Mouse (Mus musculus) liver, adult (tissue): ENCODE results near the gene Wfdc15a.

Experiments
- GATA4 ChIP-seq: IDR thresholded peaks from 2 replicates; pipeline ENCODE4 v1.6.1; 2014; ENCODE audit warnings: mild to moderate bottlenecking, low read length; ENCODE audit not compliant: insufficient replicate concordance

The Wfdc15a gene

GRCm38 (mm10) chr2:164199626-164200327 lies at the start of gene Wfdc15a:
Wfdc15a (minus strand) TSS chr2:164200130.
- no peak for TF ChIP-seq GATA4

DNA sequence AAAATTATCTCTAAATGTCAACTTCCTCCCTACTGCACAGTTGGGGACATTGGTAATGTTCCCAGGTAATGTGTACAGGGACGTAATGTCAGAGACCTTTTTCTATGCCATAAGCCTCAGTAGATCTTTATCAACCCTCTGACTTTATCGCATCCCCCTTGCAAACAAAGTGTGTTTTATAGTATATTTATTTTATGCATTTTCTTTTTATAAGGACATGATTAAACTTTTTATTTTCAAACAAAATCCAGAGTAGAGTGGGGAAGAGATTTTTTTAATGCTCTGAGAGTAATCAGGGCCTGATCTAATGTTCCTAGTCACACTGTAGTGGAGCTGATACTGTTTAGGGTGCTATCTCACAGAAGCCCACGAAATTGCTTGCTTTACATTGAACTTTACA lies 38.4 kb upstream of the Wfdc15a start, which contains the start of gene Svs2:
Gene Svs2, minus strand, starts transcription at position 101 of the 400 bp plus-strand sequence.
- no peak for TF ChIP-seq GATA4

DNA sequence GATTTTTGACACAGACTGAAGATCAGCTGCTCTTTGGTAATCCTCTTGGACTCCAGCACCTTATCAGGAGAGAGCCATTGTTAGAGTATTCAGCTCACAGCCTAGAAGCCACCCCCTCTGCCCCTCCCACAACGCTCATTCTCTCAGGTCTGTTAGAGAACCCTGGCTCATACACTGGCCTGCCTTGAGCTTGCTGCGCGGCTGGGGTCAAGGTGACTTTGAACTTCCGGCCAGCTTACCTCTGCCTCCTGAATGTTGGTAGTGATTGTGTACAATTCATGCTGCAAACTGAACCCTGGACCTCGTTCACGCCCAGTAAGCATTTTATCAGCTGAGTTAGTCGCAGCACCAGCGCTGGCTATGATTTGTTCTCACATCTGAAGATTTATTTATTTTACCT lies 32.7 kb upstream of the Wfdc15a start:
- TF ChIP-seq GATA4 = no peak

DNA sequence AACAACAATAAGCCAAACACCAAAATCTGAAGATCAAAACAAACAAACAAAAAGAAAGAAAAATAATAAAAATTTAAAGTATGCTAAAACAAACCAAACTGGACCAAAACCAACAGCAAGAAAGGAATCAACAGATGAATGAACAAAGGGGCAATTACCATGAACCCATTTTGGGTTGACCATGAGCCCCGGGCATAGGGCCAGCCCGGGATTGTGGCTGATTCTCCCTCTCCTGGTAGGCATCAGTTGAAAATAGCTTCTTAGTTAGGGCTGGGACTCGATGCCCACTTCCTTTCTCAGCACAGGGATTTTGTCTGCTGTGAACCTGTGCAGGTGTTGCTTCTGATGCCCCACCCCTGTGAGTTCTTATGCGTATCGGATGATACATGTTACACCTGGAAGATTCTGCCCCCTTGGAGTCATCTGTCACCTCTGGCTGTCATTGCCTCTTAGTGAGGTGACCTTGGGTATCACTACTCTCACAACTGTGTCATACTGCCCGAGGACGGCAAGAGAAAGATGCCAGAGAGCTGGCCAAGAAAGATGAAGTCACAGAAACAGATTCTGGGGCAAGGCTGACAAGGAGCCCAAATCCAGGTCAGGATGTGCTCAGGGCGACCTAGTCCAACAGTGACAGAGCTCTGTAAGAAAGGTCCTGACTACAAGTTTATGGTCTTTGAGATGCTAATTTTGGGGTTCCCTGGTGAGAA lies 28.6 kb upstream of the Wfdc15a start:
- TF ChIP-seq GATA4 = no peak

DNA sequence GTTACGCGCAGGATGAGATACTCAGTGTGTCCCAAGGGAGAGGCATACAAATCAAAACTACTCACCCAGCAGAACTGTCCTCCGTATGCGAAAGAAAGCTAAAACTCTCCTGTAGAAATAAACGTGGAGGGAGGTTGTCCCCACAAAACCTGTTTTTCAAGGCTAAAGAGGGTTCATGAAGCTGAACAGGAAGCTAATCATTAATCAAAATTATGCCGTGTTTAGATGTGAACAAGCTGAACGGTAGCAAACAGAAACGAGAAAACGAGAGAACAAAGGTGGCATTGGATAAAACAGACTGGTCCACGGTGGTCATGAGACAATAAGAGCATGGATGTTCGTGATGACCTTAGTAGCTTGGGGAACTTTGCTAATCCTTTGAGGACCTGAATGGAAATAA lies 21.6 kb upstream of the Wfdc15a start, which contains the start of gene Wfdc15b:
Gene Wfdc15b, minus strand, starts transcription at position 139 of the 400 bp plus-strand sequence.
- no peak for TF ChIP-seq GATA4

GRCm38 (mm10) chr2:164219295-164219694 lies 19.4 kb upstream of the Wfdc15a start:
- TF ChIP-seq GATA4 = no peak

GRCm38 (mm10) chr2:164212711-164213110 lies 12.8 kb upstream of the Wfdc15a start:
- TF ChIP-seq GATA4 = no peak

DNA sequence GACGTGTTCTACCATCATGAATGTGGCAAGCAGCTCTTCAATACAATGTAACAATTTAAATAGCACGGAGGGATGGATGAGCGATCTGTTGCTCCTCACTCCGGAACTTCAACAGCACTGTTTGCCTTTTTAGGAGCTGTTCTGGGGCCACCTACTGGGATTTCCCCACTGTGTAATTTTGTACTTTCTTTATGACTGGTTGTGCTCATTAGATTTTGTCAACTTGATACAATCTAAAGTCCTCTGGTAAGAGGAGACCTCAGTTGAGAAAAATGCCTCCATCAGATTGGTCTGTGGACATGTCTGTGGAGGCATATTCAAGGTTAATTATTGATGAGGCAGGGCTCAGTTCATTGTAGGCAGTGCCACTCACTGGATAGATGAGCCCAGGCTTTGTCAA lies 11.0 kb upstream of the Wfdc15a start:
- no peak for TF ChIP-seq GATA4

GRCm38 (mm10) chr2:164206676-164207075 lies 6.7 kb upstream of the Wfdc15a start:
- TF ChIP-seq GATA4 = no peak

GRCm38 (mm10) chr2:164196700-164196990 lies 3.3 kb downstream of the Wfdc15a start:
- TF ChIP-seq GATA4 = no peak

GRCm38 (mm10) chr2:164195971-164196699 lies 3.8 kb downstream of the Wfdc15a start:
- TF ChIP-seq GATA4 = no peak

DNA sequence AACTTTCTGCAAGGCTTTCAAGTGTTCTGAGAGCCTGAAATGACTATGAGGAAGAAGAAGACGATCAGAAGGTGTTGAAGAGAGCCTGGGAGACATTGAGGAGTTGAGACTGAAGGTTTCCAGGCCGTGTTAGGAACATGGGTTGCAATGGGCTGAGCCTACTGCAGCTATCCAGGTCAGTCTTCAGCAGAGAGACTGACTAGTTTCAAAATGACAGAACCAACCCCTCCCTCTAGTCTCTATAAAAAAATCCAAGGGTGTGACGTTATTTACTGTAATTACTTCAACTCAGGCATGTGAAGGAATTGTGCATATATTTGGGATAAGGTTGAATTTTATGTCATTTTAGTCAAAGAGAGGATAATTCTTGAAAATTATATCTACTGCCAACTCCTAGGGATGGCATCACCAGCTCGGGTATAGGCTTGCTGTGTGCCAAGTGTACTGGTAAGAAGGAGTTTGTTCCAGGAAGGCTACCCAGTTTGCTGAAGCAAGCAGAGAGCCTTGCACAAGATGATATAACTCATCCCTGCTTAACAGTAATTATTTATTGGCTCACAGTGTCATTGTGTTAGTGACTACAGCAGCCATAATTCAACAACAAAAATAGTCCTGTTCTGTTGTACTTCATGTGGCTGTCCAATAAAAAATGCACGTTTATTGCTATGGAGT lies 4.8 kb downstream of the Wfdc15a start:
- TF ChIP-seq GATA4 = no peak

DNA sequence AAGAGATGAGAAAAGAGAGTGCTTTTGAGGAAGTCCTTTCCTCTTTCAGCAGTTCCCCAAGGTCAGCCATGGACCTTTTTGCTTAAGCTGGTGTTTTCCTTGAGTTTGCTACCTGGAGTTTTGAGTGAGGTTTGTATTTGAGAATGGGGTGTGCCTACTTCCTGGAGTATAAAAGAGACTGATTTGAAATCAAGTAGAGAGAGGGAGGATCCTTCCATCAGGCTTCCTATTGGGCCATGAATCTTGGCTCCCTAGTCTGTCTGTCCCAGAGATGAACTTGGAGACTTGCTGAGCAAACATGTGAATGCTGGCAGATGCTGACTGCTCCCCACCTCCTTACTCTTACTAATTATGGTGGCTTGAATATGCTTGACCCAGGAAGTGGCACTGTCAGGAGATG lies 7.7 kb downstream of the Wfdc15a start:
- TF ChIP-seq GATA4 = no peak

GRCm38 (mm10) chr2:164190576-164190975 lies 9.4 kb downstream of the Wfdc15a start, which contains the start of gene Wfdc12:
Wfdc12 (minus strand) TSS chr2:164190608.
- no peak for TF ChIP-seq GATA4

DNA sequence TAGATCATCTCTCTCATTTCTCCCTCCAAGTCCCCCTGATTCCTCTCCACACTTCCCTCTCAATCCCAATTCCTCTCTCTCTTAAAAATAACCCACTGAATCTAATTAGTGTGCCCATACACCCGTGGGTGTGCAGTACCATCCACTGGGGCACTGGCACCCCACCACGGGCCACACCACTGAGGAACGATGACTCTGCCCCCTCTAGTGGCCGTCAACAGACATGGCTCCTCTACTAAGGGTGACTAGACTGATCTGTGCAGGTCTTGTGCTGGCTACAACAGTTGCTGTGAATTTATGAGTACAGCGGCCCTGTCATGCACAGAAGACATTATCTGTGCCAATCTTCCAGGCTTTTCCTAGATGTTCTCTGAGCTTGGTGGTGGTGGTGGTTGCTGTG lies 11.2 kb downstream of the Wfdc15a start:
- TF ChIP-seq GATA4 = no peak
